Mouse (Mus musculus): ENCODE measurements around the gene Krtap22-2.
"Not testable (repeated sequence)": the region's sequence is repeated elsewhere in the genome, so short reads cannot be mapped to it uniquely, and the experiment has no call there.

Krtap22-2 gene

GRCm38 (mm10) chr16:89010659-89011058, at the start of gene Krtap22-2:
Gene Krtap22-2 (minus strand): TSS chr16:89010759.
- no peak for DNase-seq (ENCODE audit: low spot score)

- DNase-seq (ENCODE audit: low spot score), result no peak
These were observed 37.2 kb upstream of the Krtap22-2 start, which contains the start of gene Krtap6-5 for GRCm38 (mm10) chr16:89047783-89048182. Gene Krtap6-5 (minus strand): TSS chr16:89047883.

GRCm38 (mm10) chr16:89041372-89041771, 30.8 kb upstream of the Krtap22-2 start, which contains the start of gene Gm10228:
Gene Gm10228 (minus strand): TSS chr16:89041472.
- not testable (repeated sequence) for DNase-seq (ENCODE audit: low spot score)

GRCm38 (mm10) chr16:89031399-89031798, 20.8 kb upstream of the Krtap22-2 start, which contains the start of gene Krtap6-1:
Gene Krtap6-1 (plus strand): TSS chr16:89031699.
- DNase-seq (ENCODE audit: low spot score), result not testable (repeated sequence)

- not testable (repeated sequence) for DNase-seq (ENCODE audit: low spot score)
These were observed 4.4 kb upstream of the Krtap22-2 start, which contains the start of gene Gm10229 for GRCm38 (mm10) chr16:89014984-89015383. Gene Gm10229 (plus strand): TSS chr16:89015284.

- DNase-seq (ENCODE audit: low spot score), result no peak
These were observed 3.4 kb upstream of the Krtap22-2 start for GRCm38 (mm10) chr16:89013973-89014372.

GRCm38 (mm10) chr16:88962773-88963172, 47.8 kb downstream of the Krtap22-2 start, which contains the start of gene Krtap16-3:
Gene Krtap16-3 (minus strand): TSS chr16:88962873.
- DNase-seq (ENCODE audit: low spot score), result no peak

Measured in T-cell, adult 2 months (primary cell).